Mouse (Mus musculus) embryonic facial prominence, embryonic 13.5 days (tissue): ENCODE data around the gene Mknk2. TPM values are rescaled to one million over a fixed set of nuclear protein-coding genes. Genes with fewer than 3 reads are reported as not detected.

ENCODE experiments used
- ATAC-seq: fragments of 200-750 bp; cut with Nextera tagmentation; 2 replicates; pipeline ENCODE4 v1.8.0; 2017; ENCODE audit warnings: low read depth; ENCODE audit not compliant: insufficient number of reproducible peaks, insufficient read depth, low FRiP score, low TSS enrichment
- H3K27ac ChIP-seq: fragments of 300-500 bp; sonication (generic); 2 replicates; pipeline ENCODE4 v1.5.1; 2015; ENCODE audit warnings: moderate library complexity, mild to moderate bottlenecking, inconsistent platforms
- H3K27me3 ChIP-seq: fragments of 300-500 bp; sonication (generic); 2 replicates; pipeline ENCODE4 v1.6.1; 2015; ENCODE audit warnings: mild to moderate bottlenecking, inconsistent platforms
- H3K36me3 ChIP-seq: fragments of 300-500 bp; sonication (generic); 2 replicates; pipeline ENCODE4 v1.6.1; 2015; ENCODE audit warnings: mild to moderate bottlenecking, inconsistent platforms
- H3K4me1 ChIP-seq: fragments of 300-500 bp; sonication (generic); 2 replicates; pipeline ENCODE4 v1.6.1; 2015; ENCODE audit warnings: inconsistent platforms
- H3K4me2 ChIP-seq: fragments of 300-500 bp; sonication (generic); 2 replicates; pipeline ENCODE4 v1.6.1; 2015; ENCODE audit warnings: moderate library complexity, mild to moderate bottlenecking, inconsistent platforms
- H3K4me3 ChIP-seq: fragments of 300-500 bp; sonication (generic); 2 replicates; pipeline ENCODE4 v1.5.1; 2015; ENCODE audit warnings: mild to moderate bottlenecking, inconsistent platforms
- H3K9ac ChIP-seq: fragments of 300-500 bp; sonication (generic); 2 replicates; pipeline ENCODE4 v1.6.1; 2015; ENCODE audit warnings: mild to moderate bottlenecking, inconsistent platforms
- H3K9me3 ChIP-seq: fragments of 300-500 bp; sonication (generic); 2 replicates; pipeline ENCODE4 v1.6.1; 2016; ENCODE audit warnings: inconsistent platforms
- WGBS: fragments of 180-500 bp; shearing (Covaris S2); methylation state at CpG from one replicate; pipeline ENCODE4 v1.1.7; 2015; ENCODE audit warnings: mixed read lengths; 5-methylcytosine and 5-hydroxymethylcytosine counted together
- polyA plus RNA-seq: library from polyadenylated mRNA; unstranded; fragments of >200 nt; fragmentation: Nextera tagmentation; extraction: Ambion mirVana; gene quantifications from 2 replicates; pipeline ENCODE4 v1.2.1, GENCODE M21; 2015

Mknk2 gene
- polyA plus RNA-seq, 1 experiment from 2014 or later, result 86.3 TPM

GRCm38 (mm10) chr10:80675405-80676197 lies 2.3 kb downstream of the Mknk2 start:
- H3K27me3 ChIP-seq, result no peaks in the 10 kb centered on the region
- WGBS, result 1% methylated on average over 28 of the region's 54 CpGs
- peak overlapping the region; percentile 91 for H3K4me2 ChIP-seq
- H3K9me3 ChIP-seq, result no peaks in the 10 kb centered on the region
- H3K36me3 ChIP-seq, result peaks cover 34% of the 10 kb centered on the region
- H3K4me1 ChIP-seq, result peaks cover 60% of the 10 kb centered on the region
- ATAC-seq, result no peak
- peak overlapping the region; percentile 94 for H3K9ac ChIP-seq
- H3K27ac ChIP-seq, result peak overlapping the region; percentile 98
- peak overlapping the region; percentile 71 for H3K4me3 ChIP-seq

- peak overlapping the region; percentile 98 for H3K27ac ChIP-seq
- peak overlapping the region; percentile 71 for H3K4me3 ChIP-seq
- peak overlapping the region; percentile 91 for H3K4me2 ChIP-seq
- H3K4me1 ChIP-seq, result peaks cover 60% of the 10 kb centered on the region
- H3K36me3 ChIP-seq, result peaks cover 41% of the 10 kb centered on the region
- ATAC-seq, result no peak
- peak overlapping the region; percentile 94 for H3K9ac ChIP-seq
- WGBS, result 15% methylated on average over 6 of the region's 6 CpGs
- H3K9me3 ChIP-seq, result no peaks in the 10 kb centered on the region
- H3K27me3 ChIP-seq, result no peaks in the 10 kb centered on the region
Measured at GRCm38 (mm10) chr10:80674851-80675404, 3.0 kb downstream of the Mknk2 start.

DNA sequence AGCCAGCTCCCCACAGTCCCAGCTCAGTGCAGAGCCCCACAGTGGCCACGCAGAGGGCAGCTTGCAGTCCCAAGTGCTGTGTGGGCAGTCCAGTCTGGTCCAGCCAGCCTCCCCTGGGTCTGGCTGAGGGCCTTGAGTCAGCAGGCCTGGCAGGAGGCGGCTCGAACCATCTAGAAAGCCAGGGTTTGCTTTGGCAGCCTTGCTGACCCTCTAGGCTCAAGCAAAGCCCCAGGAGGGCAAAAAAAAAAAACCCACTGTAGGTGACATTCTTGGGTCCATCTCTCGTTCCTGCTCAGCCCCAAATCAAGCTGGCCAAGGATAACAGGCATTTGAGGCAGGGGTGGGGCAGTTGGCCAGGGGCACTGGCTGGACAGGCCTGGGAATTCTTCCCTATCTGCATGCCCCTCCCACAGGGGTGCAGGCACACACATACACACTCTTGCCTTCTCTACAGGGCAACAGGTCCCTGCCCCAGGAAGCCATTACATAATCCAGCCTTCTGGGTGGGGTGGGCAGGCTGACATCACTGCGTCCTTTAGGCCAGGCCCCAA lies 3.7 kb downstream of the Mknk2 start:
- H3K4me2 ChIP-seq, result peak overlapping the region; percentile 91
- peaks cover 58% of the 10 kb centered on the region for H3K4me1 ChIP-seq
- H3K27me3 ChIP-seq, result no peaks in the 10 kb centered on the region
- peak overlapping the region; percentile 94 for H3K9ac ChIP-seq
- 60% methylated on average over 5 of the region's 5 CpGs for WGBS
- H3K4me3 ChIP-seq, result peak overlapping the region; percentile 71
- no peaks in the 10 kb centered on the region for H3K9me3 ChIP-seq
- no peak for ATAC-seq
- peaks cover 48% of the 10 kb centered on the region for H3K36me3 ChIP-seq
- no peak overlapping the region; the same call in 1 of the 2 replicates for H3K27ac ChIP-seq

- ATAC-seq, result no peak
- peaks cover 52% of the 10 kb centered on the region for H3K4me1 ChIP-seq
- H3K4me2 ChIP-seq, result peak overlapping the region; percentile 91
- no peak overlapping the region for H3K27ac ChIP-seq
- H3K4me3 ChIP-seq, result peak overlapping the region; percentile 71
- peak overlapping the region; percentile 94 for H3K9ac ChIP-seq
- H3K9me3 ChIP-seq, result no peaks in the 10 kb centered on the region
- H3K27me3 ChIP-seq, result no peaks in the 10 kb centered on the region
- WGBS, result 91% methylated on average over 3 of the region's 3 CpGs
- peaks cover 54% of the 10 kb centered on the region for H3K36me3 ChIP-seq
Measured at GRCm38 (mm10) chr10:80673690-80674089, 4.2 kb downstream of the Mknk2 start.

DNA sequence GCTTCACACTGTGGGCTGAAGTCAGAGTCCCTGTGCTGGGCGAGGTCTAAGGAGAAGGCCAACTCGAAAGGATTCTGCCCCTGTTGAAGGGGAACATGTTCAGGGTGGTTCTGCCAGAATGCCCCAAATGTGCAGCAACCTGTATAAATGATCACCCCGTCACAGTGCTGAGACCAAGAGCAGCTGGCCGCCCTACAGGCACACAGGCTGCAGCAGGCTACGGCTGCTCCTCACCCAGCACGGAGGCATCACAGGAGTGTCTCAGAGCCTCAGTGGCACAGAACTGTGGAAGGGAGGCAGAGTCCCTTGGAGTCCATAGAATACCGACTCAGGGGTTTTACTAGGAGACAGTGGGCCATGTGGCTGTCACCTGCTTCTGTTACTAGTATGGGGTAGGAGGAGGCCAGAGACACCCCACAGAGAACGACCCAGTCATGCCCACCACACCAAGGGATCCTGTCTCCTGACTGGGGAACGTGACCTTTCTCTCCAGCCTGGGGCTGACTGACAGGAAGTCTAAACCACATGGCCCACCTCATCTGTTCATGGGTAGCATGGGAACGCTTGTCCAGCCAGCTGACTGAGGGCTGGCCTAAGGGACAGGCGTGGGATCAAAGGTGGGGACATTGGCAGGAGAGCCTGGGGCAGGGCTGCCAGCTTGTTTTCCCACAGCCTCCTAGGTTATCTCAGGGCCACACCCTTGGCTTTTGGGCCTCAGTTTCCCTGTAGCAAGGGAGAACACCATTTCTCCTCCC lies 5.8 kb downstream of the Mknk2 start:
- no peaks in the 10 kb centered on the region for H3K27me3 ChIP-seq
- peaks cover 69% of the 10 kb centered on the region for H3K36me3 ChIP-seq
- H3K4me2 ChIP-seq, result no peak overlapping the region
- ATAC-seq, result no peak
- no peak overlapping the region for H3K4me3 ChIP-seq
- no peak overlapping the region for H3K27ac ChIP-seq
- WGBS, result 73% methylated on average over 11 of the region's 11 CpGs
- H3K9ac ChIP-seq, result peak overlapping the region; percentile 94
- peaks cover 36% of the 10 kb centered on the region for H3K4me1 ChIP-seq
- no peaks in the 10 kb centered on the region for H3K9me3 ChIP-seq

GRCm38 (mm10) chr10:80671251-80671650 lies 6.7 kb downstream of the Mknk2 start:
- H3K4me2 ChIP-seq, result no peak overlapping the region
- no peak overlapping the region for H3K4me3 ChIP-seq
- 89% methylated on average over 4 of the region's 4 CpGs for WGBS
- H3K4me1 ChIP-seq, result peaks cover 37% of the 10 kb centered on the region
- no peak for ATAC-seq
- peaks cover 78% of the 10 kb centered on the region for H3K36me3 ChIP-seq
- H3K27me3 ChIP-seq, result no peaks in the 10 kb centered on the region
- H3K27ac ChIP-seq, result no peak overlapping the region
- H3K9me3 ChIP-seq, result no peaks in the 10 kb centered on the region
- no peak overlapping the region for H3K9ac ChIP-seq

DNA sequence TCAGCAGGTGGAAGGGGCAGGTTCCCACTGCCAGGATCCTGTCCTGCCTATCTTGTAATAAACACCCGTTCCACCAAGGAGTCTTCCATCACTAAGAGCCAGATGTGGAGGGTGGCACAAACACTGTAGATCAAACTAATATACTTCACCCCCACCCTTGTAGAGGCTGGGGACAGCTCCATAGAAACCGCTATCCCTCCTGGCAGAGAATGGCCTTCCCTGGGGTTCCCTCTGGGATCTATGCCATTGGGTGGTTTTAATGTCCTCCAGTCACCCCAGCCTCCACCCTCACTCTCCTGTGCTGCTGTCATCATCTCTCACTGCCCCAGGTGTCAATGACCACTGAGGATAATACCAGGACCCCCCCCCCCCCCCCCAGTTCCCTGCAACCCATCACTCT lies 7.4 kb downstream of the Mknk2 start:
- H3K4me3 ChIP-seq, result no peak overlapping the region
- H3K4me2 ChIP-seq, result no peak overlapping the region
- H3K9me3 ChIP-seq, result no peaks in the 10 kb centered on the region
- no peak for ATAC-seq
- no peak overlapping the region for H3K27ac ChIP-seq
- peaks cover 85% of the 10 kb centered on the region for H3K36me3 ChIP-seq
- no peak overlapping the region for H3K9ac ChIP-seq
- H3K4me1 ChIP-seq, result peaks cover 44% of the 10 kb centered on the region
- 92% methylated on average over 2 of the region's 2 CpGs for WGBS
- no peaks in the 10 kb centered on the region for H3K27me3 ChIP-seq

GRCm38 (mm10) chr10:80669737-80670485 lies 8.0 kb downstream of the Mknk2 start:
- H3K9me3 ChIP-seq, result no peaks in the 10 kb centered on the region
- H3K4me1 ChIP-seq, result peaks cover 47% of the 10 kb centered on the region
- H3K27ac ChIP-seq, result no peak overlapping the region
- 0 out of 2 replicates have a peak overlapping the region, but pooled peaks have one; percentile 44 for H3K9ac ChIP-seq
- no peaks in the 10 kb centered on the region for H3K27me3 ChIP-seq
- WGBS, result 94% methylated on average over 7 of the region's 7 CpGs
- H3K36me3 ChIP-seq, result peaks cover 86% of the 10 kb centered on the region
- H3K4me2 ChIP-seq, result no peak overlapping the region
- H3K4me3 ChIP-seq, result no peak overlapping the region
- ATAC-seq, result no peak

- WGBS, result 89% methylated on average over 12 of the region's 12 CpGs
- ATAC-seq, result no peak
- Histone ChIP-seq H3K4me3 (no peak overlapping the region), H3K4me2 (no peak overlapping the region), H3K27ac (no peak overlapping the region), H3K4me1 (peaks cover 47% of the 10 kb centered on the region), H3K27me3 (no peaks in the 10 kb centered on the region), H3K9me3 (no peaks in the 10 kb centered on the region), H3K9ac (0 out of 2 replicates have a peak overlapping the region, but pooled peaks have one; percentile 21), H3K36me3 (peaks cover 82% of the 10 kb centered on the region)
Measured at GRCm38 (mm10) chr10:80669018-80669417, 8.9 kb downstream of the Mknk2 start.

- Histone ChIP-seq H3K9me3 (no peaks in the 10 kb centered on the region), H3K4me1 (peaks cover 47% of the 10 kb centered on the region), H3K36me3 (peaks cover 78% of the 10 kb centered on the region), H3K9ac (no peak overlapping the region), H3K27me3 (no peaks in the 10 kb centered on the region), H3K4me3 (no peak overlapping the region), H3K27ac (no peak overlapping the region), H3K4me2 (no peak overlapping the region)
- no peak for ATAC-seq
- 83% methylated on average over 11 of the region's 11 CpGs for WGBS
Measured at GRCm38 (mm10) chr10:80668614-80669013, 9.3 kb downstream of the Mknk2 start.
